Mouse (Mus musculus): ENCODE measurements at regions not wholly inside any gene's neighbourhood (a gene's known extent, or its start where the extent isn't known, plus 50 kb on each side); places are given as distances from the start of the nearest gene placed in this dataset.

DNA sequence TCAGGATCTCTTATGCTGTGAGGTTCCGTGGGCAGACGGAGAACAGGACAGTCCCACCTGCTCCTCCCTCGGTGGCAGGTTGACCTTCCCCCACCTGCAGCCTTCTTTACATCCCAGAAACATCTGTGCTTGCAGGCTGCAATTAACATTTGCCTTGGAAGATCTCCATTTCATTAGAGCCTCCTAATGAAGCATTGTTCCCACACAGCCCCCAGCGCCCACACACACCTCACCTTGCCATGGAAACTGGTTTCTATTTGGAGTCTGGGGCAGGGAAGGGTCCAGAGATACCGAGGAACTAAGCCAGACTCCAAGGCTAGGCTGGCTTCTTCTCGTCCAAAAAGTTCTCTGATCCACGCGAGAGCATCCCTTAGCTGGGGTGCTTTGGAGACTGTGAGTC is 56.6 kb upstream of the Rpl38 start:
- no peak for DNase-seq

DNA sequence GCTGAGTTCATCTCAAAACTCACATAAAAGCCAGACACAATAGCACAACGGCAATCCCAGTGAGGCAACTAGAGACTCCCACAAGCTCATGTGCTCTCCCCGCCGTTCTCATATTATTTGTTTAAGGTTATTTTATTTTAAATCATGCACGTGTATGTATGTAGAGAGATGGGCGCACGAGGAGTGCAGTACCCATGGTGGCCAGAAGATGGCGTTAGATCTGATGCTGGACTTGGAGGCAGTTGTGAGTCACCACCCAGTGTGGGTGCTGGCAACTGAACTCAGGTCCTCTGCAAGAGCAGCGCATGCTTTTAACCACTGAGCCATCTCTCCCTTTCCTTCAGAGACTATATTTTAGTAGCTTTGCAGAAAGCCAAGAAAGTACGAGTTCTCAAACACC is 60.3 kb upstream of the Rpl38 start:
- no peak for DNase-seq

DNA sequence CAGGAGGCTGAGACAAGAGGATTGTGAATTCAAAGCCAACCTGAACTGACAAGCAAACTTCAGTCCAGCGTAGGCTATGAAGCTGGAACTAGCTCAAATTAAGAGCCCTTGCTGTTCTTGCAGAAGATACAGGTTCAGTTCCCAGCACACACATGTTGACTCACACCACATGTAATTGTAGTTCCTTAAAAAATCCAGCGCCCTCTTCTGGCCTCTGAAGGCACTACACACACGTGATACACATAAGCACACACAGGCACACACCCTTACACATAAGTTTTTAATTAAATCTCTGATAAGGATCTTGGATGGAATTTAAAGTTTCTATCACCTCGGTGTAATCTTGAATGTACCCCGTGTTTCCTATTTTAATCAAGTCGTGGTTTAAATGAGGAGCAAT is 65.2 kb upstream of the Rpl38 start:
- DNase-seq: no peak

DNA sequence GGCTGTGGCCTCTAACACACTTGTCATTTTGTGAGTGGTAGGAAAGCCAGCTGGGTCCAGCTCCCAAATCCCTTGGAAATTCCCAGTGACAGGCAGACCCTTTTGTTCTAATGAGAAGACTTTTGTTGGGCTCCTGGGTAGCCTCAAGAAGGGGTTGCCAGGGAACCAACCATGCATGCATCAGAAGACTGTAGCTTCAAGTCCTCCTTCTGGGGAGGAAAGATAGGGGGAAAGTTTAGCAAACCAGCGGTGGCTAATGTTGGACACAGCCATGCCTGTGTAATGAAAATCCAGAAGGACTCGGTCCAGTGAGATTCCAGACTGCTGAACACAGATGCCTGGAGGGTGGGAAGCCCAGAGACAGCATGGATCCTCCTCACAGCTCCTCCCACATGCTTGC is 71.1 kb upstream of the Rpl38 start:
- no peak for DNase-seq

DNA sequence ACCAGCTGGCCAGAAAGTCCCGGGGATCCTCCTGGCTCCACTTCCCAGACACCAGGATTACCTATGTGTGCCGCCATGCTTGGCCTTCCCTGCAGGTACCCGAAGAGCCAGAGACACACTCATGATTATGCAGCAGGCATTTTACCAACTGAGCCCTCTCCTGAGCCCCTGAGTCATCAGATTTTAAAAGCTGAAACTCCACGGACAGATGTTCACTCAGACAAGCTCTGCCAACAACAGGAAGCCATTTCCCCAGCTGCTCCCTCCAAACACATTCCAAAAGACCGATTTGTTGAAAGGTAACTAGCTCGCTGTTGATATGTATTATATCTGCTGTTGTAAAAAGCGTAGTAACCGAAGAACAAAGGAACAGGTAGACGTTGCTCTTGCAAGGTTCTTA is 75.4 kb upstream of the Rpl38 start:
- no peak for DNase-seq

DNA sequence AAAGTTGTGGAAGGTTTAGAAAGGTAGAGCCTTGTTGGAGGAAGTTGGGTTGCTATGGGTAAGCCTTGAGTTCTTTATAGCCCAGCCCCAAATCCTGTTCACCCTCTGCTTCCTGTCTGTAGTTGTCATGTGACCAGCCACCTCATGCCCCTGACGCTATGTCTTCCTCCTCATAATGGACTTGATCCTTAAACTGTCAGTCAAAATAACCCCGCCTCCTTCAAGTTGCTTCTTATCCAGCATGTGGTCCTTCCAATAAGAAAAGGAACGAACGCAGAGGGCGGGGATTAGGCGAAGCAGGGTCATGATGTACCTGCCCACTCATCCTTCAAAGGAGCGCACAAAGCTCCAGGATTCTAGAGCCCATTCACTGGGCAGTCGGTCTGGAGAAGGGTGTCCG is 79.8 kb upstream of the Rpl38 start:
- DNase-seq: no peak

DNA sequence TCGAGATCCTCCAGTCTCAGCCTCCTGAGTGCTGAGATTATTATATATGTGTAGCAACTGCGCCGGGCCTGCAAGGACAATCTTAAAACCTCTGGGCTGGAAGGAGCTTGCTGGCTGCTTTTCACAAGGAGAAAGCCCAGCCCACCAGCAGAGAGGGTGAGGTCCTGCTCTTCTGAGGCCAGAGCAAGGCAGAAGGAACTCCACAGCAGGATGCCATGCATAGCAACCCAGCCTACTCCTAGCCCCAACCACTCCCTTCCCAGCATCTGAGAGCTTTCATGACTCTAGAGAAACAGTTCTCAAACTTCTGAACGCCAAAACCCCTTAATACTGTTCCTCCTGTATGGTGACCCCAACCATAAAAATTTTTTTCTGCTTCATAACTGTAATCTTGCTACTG is 80.3 kb upstream of the Rpl38 start:
- no peak for DNase-seq

DNA sequence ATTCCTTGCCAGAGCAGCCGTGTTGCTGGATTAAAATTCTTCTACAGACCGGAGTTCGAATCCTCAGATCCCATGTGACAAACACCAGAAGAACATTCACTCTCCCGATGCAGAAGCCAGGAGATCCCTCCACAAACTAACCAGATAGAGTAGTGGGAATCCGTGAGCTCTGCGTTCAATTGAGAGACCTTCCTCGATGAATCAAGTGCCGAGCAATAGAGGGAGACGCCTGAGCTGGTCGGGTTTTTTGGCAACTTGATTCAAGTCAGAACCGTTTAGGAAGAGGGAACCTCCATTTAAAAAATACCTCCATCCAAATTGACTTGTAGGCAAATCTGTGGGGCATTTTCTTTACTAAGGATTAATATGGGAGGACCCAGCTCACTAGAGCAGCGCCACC is 81.9 kb upstream of the Rpl38 start:
- DNase-seq: no peak

DNA sequence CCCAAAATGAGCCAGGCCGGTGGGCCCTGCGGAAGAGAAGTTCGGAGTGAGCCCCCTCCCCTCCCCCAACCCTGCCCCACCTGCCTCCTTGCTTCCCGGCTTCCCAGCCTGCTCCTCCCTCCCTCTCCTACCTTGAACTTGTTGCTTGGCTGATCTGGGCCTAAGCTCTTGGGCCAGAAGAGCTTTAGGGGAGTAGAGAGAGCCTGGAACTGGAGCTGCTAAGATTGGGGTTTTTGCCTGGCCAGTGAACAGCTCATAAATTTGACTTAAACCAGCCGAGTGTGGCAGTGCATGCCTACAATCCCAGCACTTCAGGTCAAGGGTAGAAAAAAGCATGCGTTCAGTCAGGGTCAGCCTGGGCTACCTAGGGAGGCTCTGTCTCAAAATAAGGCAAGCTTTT is 83.5 kb upstream of the Rpl38 start:
- no peak for DNase-seq

DNA sequence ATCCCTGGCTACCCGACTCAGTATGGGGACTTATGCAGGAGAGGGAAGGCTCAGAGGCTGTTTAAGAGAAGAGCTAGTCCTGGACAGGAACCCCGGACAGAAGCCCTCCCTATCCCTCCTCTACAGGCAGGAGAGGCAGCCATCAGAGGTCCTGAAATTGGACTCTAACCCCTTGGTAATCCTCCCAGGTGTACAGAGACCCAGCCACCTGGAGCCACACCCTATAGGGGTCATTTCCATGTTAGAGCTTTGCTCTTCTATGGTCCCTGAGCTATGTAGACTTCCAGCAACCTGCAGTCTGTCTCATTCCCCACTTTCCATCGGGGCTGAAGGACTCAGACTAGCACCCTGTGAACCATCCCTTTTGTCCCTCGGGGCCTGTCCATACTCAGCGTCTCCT is 84.2 kb upstream of the Rpl38 start:
- no peak for DNase-seq

DNA sequence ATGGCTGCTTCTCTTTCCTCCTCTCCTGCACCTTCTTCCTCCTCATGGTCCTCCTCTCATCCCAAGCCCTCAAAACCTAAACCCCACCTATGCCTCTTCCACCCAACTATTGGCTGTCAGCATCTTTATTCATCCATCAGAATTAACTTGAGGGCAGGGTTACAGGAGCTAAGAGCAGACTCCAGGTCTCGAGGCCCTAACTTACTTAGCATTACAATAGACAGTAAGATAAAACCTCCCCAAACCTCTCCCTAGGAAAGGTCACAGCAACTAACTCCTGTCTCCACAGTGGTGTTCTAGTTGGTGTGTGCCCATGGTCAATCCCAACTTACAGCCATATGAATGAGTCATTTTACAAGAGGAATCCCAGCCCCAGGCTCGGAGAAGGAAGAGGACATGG is 88.3 kb upstream of the Rpl38 start:
- no peak for DNase-seq

DNA sequence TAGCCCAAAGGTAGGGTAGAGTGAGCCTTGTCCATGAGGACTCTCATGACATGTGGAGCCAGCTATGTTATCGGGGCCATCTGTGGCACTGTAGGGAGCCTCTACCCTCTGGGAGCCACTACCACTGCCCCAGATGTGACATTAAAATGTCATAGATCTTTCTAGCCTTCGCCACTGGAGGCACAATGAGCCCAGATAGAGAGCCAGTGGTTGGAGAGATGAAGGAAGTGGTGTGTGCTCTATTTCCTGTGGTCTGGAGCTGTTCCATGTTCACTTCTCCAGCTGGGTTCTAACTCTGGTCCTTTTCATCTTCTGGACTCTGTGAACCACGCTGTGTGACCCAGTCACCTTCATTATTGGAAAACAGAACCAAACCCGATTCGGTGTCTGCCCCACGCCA is 89.8 kb upstream of the Rpl38 start:
- DNase-seq: no peak

DNA sequence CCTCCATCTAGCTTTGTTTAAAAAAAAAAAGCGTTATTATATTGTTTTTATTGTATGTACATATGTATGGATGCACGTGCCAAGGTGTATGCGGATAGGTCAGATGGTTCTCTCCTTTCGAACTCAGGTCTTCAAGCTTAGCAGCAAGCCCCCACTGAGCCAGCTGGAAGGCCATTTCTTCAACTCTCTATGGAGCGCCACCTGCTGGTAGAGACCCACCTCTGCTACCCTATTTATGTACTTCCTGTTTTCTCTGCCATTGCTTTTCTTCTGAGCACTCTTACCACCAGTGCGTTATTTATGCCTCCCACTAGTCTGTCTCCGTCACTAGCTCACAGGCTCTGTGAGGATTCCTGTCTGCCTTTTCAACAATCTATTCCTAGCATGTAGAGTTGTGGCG is 91.5 kb upstream of the Rpl38 start:
- no peak for DNase-seq

DNA sequence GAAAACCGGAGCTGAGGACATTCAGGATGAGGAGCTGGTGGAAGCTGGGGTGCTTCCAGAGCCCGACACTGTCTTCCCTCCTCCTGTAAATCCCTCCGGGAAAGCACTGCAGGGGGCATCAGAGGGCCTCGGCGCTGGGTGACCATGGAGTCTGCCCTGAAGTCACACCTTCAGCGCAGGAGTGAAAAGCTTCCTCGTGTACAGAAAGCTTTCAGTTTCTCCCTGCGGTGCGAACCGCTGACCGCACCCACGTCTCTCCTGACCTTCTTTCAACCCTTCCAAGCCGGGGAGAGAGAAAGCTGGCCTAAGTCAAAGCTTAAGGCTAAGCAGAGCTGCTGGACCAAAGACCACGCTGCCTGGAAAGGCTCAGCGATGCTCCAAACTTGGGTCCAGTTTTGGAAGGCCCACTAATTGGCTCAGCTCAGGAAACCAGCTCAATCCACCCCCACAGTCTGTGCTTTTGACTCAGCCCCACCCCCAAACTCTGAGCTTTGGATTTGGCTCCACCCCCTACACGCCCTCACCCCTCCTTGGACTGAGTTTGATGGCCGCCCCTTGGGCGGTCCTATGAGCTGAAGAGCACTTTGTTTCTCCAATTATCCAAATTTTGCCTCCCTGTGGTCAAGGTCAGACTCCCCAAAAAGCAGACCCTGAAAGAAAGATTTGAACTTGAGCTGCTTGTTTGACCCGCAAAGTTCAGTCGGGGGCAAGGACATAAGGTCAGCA is 97.0 kb upstream of the Rpl38 start:
- no peak for DNase-seq

DNA sequence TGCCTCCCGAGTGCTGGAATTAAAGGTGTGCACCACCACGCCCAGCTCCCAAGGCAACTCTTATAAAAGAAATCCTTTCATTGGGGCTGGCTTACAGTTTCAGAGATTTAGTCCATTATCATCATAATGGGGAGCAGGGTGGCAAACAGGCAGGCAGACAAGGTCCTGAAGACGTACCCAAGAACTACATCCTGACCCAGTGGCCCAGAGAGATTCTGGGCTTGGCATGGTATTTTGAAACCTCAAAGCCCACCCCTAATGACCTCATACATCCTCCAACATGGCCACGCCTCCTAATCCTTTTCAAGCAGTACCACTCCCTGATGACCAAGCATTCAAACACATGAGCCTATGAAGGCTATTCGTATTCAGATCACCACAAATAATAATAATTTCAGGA is 98.2 kb upstream of the Rpl38 start:
- no peak for DNase-seq

DNA sequence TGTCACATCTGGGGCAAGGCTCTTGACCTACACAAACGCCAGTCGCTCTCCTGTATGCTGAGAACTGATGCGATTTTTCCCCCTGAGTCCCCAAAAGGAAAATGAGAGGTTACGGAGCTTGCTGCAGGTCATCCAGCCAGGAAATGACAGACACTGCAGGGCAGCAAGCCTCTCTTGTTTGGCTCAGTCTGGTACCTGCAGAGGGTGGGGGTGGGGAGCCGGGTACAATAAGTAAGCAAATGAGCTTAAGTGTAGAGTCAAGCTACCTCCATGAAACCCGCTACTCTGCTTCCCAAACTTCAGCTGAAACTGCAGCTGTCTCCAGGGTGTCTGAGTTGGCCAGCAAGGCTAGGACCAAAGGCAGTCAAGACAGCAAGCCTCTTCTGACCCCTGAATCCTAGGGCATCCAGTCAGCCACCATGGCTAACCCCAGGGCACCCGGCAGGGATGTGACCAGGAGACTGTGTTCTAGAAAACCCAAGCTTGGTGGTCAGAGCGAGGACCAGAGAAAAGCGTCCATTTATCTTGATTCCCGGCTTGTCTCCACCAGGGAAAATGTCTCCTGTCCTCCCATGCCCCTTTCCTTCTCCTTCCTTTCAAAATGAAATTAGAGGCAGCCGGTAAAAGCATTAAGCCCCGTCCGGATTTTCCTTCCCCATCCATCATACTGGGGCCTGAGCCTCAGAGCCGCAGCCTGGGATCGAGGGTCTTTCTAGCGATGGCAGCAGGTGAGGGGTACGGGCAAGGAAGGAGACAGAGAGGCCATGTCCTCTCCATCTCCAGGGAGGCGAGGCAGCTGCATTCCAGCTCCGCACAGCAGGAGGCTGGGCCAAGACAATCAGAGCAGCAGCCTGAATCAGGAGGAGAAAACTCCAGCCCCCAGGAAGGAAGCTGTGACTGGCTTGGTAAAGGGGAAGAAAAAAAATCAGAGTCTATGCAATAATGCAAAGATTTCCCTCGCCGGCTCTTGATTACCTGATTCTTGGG is 100.2 kb upstream of the Rpl38 start:
- no peak for DNase-seq

DNA sequence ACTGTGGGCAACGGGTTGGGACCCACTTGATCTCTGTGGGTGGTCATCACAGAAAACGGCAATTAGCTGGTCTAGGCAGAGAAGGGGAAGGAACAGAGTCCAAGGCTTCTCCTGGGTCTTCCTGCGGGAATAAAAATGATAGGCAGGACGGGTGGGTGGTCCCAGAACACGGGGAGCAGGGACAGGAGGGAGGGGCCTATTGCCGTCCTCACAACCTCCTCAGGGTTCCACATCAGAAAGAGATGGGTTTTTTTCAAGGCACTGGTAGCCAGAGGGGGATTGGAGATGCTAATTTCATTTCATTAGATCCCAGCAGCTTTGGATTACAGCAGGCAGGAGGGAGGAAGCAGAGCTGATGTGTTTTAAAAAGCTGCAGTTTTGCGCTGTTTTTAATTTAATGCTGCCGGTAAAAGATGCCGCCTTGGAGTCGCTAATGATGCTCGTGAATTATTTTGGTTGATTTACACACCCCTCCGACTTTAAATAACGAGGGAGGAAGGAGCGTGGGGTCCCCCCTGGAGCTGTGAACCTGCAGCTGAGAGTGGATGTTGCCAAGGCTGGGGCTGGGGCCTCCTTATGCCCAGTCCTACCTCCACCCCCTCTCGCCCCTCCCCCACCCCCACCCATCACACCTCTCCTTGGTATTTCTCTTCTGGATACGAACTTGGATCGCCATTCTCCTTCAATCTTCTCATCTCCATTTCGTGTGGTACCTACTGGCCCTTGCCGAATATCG is 101.1 kb upstream of the Rpl38 start:
- no peak for DNase-seq

DNA sequence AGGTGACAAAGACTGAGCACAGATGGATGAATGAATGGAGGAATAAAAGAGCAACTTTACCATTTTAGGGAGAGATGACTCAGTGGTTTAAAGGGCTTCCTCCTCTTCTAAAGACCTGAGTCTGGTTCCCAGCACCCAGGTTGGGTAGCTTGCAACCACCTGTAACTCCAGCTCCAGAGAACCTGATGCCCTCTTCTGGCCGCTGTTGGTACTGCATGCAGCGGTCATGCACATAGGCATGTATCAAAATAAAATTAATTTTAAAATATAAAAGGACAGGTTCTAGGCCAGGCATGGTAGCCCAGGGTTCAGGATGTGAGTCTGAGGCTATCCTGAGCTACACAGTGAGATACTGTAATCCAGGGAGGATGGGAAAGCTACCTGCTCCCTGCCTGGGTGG is 103.4 kb upstream of the Rpl38 start:
- no peak for DNase-seq

DNA sequence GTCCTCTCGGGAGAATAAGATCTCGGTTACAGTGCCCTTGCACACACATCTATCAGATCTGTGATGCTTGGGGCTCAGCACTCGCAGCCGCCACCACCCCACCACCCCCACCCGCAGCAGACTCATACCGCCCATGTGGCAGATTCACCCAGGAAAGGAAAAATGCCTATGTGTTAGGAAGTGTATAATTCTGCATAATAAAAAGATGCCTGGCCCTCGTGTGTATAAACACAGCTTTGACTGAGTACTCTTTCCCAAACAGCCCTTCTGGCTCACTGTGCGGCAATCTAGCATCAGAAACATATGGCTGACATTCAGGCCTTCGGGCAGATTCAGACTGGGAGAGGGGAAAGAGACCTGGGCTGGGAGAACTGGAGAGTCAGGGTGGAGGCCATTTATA is 105.2 kb upstream of the Rpl38 start:
- DNase-seq: no peak

DNA sequence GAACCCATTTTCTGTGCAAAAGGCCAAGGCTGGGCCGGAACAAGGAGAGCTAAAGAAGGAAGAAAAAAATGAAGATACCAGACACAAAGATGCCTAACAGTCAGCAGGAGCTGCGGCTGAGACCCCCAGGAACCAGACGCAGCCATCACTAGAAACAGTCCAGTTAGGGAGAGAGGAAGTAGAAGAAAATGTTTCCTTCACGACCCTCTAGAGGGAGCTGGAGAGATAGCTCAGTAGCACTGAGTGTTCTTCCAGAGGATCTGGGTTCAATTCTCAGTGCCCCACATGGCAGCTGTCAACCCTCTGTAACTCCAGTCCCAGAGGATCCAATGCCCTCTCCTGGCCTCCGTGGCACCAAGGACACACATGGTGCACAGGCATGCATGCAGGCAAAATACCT is 113.7 kb upstream of the Rpl38 start:
- DNase-seq: no peak

DNA sequence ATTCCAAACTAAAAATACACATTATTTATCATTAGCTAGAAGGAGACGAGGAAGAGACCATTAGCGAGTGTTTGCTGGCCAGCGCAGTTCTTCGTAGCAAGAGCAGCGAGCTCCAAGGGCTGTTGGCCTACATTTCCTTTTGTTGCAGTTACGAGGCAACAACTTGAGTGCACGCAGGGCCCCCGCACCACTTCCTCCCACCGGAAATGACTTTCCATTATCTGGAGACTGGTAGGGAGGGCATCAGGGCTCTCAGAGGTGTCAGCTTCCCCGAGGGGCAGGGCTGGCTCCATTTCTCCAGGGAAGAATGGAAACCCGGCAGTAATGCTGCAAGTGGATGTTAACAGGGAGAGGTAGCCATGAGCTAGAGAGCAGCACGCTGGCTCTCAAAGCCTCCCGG is 114.3 kb upstream of the Rpl38 start:
- no peak for DNase-seq

DNA sequence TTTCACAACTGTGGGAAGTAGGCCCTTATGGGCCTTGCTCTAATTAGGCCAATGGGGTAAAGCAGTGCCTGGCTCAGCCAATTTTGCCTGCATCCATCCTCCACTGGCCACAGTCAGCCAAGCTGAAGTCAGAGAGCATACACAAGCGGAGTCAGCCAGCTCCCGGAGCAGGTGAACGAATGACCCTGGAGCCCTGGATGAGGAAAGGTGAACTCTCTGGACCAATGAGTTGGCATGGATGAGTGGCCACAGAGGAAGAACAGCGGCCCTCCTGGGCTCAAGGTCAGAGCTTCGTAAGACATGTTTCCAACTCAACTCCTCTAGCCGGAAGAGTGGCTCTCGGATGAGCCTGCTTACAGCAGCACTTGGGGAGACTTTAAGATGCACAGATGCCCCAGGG is 116.1 kb upstream of the Rpl38 start:
- DNase-seq: no peak

DNA sequence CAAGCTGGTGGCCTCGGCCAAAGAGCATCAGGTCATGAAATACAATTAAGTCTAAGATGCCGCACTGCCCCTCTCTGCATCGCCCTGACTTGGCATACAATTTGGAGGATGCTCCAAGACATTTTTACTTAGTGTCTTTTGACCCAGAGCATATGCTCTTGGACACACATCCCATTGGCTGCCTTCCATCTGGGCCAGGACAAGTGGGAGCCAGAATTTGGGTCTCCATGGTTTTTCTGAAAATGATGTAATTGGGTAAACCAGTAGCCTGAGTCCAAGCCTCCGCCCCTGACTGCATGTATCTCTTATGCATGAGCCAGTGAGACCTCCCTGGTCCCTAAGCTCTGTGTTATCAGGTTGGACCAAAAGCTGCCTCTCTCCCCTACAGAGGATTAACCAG is 117.1 kb upstream of the Rpl38 start:
- peak; percentile 37 to 48 for DNase-seq

DNA sequence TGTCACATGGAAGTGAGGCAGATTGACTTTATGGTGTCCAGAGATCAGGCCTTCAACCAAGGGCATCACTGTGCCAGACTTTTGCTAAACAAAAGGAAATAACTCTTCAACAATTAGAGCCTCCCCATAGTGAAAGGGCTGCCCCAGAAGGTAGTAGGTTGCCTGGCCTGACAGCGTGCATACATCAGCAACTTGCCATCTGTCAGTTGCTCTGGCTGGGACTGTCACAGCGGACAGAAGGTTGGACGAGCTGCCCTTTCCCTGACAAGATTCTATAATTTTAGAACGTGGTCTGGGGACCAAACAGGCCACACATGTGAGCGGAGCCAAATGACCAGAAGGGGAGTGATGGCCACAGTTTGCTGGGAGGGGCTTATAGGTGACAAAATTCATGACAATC is 119.7 kb upstream of the Rpl38 start:
- peak; percentile 69 to 79 for DNase-seq

Measured in cerebellum, adult 18-20 months (tissue).